Mouse (Mus musculus) monocyte, adult 2 months (primary cell): ENCODE measurements around the gene Vmn1r195.
"Not testable (repeated sequence)": the region's sequence is repeated elsewhere in the genome, so short reads cannot be mapped to it uniquely, and the experiment has no call there.

Experiments
- DNase-seq, 2 experiments: peaks; one replicate each; pipeline ENCODE4 v3.0.0; 2022; ENCODE audit warnings: low spot score in 2 of 2, low read depth in 1 of 2

Vmn1r195 gene

GRCm38 (mm10) chr13:22270222-22270621 is at the start of gene Vmn1r195:
TSS of gene Vmn1r195 (plus strand) at chr13:22270522.
- DNase-seq = not testable (repeated sequence)

GRCm38 (mm10) chr13:22223060-22223459 is 47.3 kb upstream of the Vmn1r195 start, which contains the start of gene Vmn1r193:
TSS of gene Vmn1r193 (minus strand) at chr13:22223160.
- not testable (repeated sequence) for DNase-seq

- no peak for DNase-seq
These were observed 26.4 kb upstream of the Vmn1r195 start, which contains the start of gene Vmn1r194 for GRCm38 (mm10) chr13:22243915-22244314. TSS of gene Vmn1r194 (plus strand) at chr13:22244215.

- no peak for DNase-seq
These were observed 1.4 kb downstream of the Vmn1r195 start for GRCm38 (mm10) chr13:22271721-22272120.

GRCm38 (mm10) chr13:22284578-22284977 is 14.3 kb downstream of the Vmn1r195 start:
- no peak for DNase-seq

- no peak for DNase-seq
These were observed 19.3 kb downstream of the Vmn1r195 start, which contains the start of gene Vmn1r196 for GRCm38 (mm10) chr13:22289620-22290019. TSS of gene Vmn1r196 (plus strand) at chr13:22289920.

GRCm38 (mm10) chr13:22308075-22308474 is 37.8 kb downstream of the Vmn1r195 start:
- not testable (repeated sequence) for DNase-seq

- no peak for DNase-seq
These were observed 45.0 kb downstream of the Vmn1r195 start for GRCm38 (mm10) chr13:22315361-22315760.

- no peak for DNase-seq
These were observed 47.0 kb downstream of the Vmn1r195 start for GRCm38 (mm10) chr13:22317366-22317765.

- DNase-seq = no peak
These were observed 49.8 kb downstream of the Vmn1r195 start for GRCm38 (mm10) chr13:22320091-22320490.

- DNase-seq = no peak
These were observed 54.0 kb downstream of the Vmn1r195 start, which contains the start of gene Vmn1r197 for GRCm38 (mm10) chr13:22324289-22324688. TSS of gene Vmn1r197 (plus strand) at chr13:22324589.
